Mouse (Mus musculus): Measurements from ENCODE around the gene Mtus2.

The Mtus2 gene

DNA sequence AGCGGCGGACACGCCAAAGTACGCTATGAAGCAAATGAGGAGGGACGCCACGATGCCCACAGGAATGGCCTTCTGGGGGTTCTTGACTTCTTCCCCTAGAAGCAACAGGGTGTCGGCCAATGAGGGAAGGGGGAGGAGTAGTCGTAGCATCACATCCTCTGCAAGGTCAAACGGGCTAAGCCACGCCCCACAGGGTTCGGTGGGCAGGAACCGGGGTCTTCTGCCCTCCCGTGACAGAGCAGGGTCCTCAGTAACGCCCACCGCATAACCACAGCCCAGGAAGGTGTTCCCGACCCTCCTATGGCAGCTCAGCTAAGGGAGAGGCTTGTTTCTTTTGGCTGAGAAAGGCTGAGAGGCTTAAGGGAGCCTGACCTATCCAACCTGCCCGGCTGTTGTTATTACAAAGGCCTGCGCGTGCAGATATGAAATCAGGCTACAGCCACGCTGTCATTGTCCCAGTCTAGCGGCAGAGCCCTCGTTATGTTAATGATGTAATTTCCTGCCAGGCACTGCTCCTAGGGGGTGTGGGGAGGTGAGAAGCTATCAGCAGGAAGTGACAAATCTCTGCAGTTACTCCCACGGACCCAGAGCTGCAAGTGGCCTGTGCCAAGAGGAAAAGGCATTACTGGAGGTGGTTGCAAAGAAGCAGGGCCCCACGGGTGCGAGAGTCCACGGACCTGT is 385.1 kb downstream of the Mtus2 start:
- DNase-seq (ENCODE audit: low read depth, low spot score) = peak; percentile 91

DNA sequence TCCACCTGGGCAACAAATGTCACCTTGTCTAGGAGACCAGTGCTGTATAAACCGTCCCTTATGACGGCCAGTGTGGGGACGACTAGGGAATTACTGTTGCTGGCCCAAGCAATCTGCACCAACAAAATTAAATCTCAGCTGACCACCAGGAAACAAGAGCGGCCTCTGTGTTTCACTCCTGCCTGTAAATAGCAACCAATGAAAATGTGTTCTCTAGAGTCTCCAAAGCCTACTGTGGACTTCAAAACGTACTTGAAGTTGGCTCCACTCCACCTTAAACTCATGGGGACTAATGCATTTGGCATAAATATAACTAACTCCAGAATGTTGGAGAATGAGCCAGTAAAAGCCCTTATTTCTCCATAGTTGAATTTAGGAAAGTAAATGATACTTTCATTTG is 387.3 kb downstream of the Mtus2 start:
- DNase-seq (ENCODE audit: low read depth, low spot score) = no peak

- peak; percentile 45 for DNase-seq (ENCODE audit: low read depth, low spot score)
These were observed 389.4 kb downstream of the Mtus2 start for GRCm38 (mm10) chr5:148346543-148346942.

- no peak for DNase-seq (ENCODE audit: low read depth, low spot score)
These were observed 391.0 kb downstream of the Mtus2 start for GRCm38 (mm10) chr5:148348153-148348552.

DNA sequence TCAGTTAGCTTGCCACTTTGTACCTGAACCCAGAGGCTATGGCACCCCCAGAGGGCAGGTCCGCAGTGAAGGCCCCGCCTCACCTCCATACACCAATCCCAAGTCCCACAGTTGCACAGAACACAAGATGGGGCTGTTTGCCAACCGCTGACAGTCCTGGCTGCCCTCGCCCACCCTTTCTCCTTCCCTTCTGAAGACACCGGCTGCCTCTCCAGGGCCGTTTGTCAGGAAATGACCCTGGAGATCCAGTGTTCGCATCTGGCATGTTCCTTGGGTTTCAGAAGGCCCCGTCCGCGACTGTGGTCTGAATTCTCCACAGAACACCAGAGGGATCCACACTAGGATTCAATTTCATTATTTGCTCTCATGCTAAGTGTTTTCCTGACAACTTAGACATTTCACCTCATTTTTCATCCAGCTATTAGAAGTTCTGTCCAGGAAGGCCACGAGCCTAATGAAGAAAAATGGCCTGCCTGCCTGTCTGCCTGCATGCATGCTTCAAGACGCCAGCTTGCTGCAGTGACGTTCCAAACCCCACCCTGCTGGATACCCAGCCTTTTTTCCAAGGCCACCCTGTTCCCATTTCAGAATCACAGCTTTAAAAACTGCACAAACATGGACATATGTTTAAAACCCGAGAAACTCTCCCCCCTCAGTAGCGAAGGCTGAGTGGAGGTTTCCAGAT is 392.3 kb downstream of the Mtus2 start:
- DNase-seq (ENCODE audit: low read depth, low spot score) = no peak

- no peak for DNase-seq (ENCODE audit: low read depth, low spot score)
These were observed 396.3 kb downstream of the Mtus2 start for GRCm38 (mm10) chr5:148353429-148353828.

- no peak for DNase-seq (ENCODE audit: low read depth, low spot score)
These were observed 397.4 kb downstream of the Mtus2 start for GRCm38 (mm10) chr5:148354536-148354935.

- DNase-seq (ENCODE audit: low read depth, low spot score) = no peak
These were observed 398.7 kb downstream of the Mtus2 start for GRCm38 (mm10) chr5:148355822-148356221.

DNA sequence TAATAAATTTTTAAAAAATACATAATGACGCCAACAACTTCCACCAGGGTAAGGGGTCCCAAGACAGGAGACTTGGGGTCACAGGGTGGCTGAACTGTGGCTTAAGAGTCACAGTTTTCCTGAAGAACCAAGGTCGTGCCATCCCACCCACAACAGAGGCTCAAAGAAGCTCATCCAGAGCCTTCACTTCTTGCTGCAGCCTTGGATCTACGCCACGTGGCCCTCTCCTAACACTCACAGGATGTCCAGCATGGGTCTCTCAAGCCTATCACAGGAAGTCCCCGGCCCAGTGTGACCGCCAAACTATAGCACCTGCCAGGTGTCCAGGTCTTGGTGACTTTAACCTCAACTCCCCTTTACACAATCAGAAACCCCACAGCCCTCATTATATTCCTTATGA is 400.0 kb downstream of the Mtus2 start:
- no peak for DNase-seq (ENCODE audit: low read depth, low spot score)

- DNase-seq (ENCODE audit: low read depth, low spot score) = no peak
These were observed 402.0 kb downstream of the Mtus2 start for GRCm38 (mm10) chr5:148359131-148359530.

- no peak for DNase-seq (ENCODE audit: low read depth, low spot score)
These were observed 404.0 kb downstream of the Mtus2 start for GRCm38 (mm10) chr5:148360922-148361758.

GRCm38 (mm10) chr5:148361759-148362010 is 404.6 kb downstream of the Mtus2 start:
- DNase-seq (ENCODE audit: low read depth, low spot score) = no peak

DNA sequence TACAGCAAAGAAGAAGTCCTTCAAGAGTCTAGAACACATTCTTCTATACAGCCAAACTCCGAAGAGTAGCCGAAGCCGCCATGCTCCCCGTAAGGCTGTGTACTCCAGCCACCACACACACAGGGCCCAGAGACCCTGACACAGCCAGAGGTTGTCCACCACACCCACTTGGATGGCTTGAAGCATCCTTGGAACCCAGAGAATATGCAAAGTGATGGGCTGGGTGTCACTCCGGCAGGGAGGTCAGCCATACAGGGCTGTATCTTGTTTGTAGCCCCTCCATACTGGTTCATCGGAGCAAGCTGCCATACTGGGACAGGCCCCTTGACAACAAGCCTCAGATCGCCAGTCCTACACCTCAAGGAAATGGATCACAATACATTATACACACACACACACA is 405.2 kb downstream of the Mtus2 start:
- no peak for DNase-seq (ENCODE audit: low read depth, low spot score)

DNA sequence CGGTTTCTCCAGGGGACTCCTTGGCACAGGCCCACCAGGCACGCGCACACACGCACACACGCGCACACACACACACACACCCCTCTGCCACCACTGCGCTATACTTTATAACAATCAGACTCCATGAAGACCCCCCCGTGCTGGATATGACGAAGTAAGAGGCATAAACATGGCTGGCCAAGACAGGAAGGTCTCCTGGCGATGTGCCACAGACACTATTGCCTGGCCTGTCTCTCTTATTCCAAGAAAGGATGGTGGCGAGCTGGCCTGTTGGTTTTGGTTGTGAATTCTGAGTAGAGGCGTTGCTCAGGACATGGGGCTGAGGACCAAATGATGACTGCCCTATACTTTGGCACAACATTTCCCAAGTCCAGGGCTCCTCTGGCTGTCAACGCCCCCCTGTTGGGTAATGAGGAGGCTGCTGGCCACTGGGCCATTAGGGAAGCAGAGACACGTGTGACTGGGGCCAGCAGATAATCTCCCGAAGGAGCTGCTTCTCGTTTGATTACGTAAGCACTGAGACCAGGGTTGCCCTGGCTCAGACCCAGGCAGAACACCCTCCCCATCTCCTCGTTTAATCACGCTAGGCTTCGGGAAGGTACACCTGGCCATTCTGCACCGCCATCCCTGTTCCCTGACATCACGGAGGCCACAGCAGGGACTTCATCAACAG is 406.5 kb downstream of the Mtus2 start:
- DNase-seq (ENCODE audit: low read depth, low spot score) = no peak

All from CD4-positive helper T cell, adult 2 months (primary cell).